In genomic region chr15:5446040-5446755, GRCm38 (mm10) we compare ENCODE assay signal across 10 mouse cellular contexts.
DNase-seq lines count a peak whose midpoint lies in the region; ATAC-seq and TF ChIP-seq lines count a peak whose summit lies in the region.
"Had no signal": no experiment of that assay in that cellular context is flagged by ENCODE, and none has a peak within 500 bp of the region (broad histone marks: within the 10 kb centered on the region; RNA-seq: fewer than 3 reads in every experiment).

No protein-coding gene starts in this region.

- no peak for ATAC-seq in heart, embryonic 11.5 days (replicated peaks; ENCODE audit: insufficient number of reproducible peaks, low FRiP score, low TSS enrichment)
- peak; percentile 99 for ATAC-seq in common myeloid progenitor, adult 5-6 weeks (replicated peaks; ENCODE audit: low read depth, poor library complexity, severe bottlenecking)
- no peak for ATAC-seq in hindbrain, embryonic 13.5 days (ENCODE audit: low FRiP score)

- peaks cover 3% of the 10 kb centered on the region; the same call in 1 of the 2 replicates for H3K4me1 ChIP-seq in heart, embryonic 11.5 days (ENCODE audit: control insufficient read depth, insufficient read depth, low read length)
- 0 out of 2 replicates have a peak, but pooled peaks cover 3% of the 10 kb centered on the region for H3K4me1 ChIP-seq in thymus, adult 2 months (replicated peaks; ENCODE audit: control insufficient read depth, insufficient read depth, low read length)
- H3K4me1 ChIP-seq in hindbrain, embryonic 13.5 days (replicated peaks): no peaks in the 10 kb centered on the region
- H3K4me1 ChIP-seq: embryonic facial prominence, embryonic 13.5 days had no signal

- peak; percentile 5 to 16 for DNase-seq in heart, adult 18-20 months
- DNase-seq in thymus, adult 2 months: no peak
- DNase-seq in thymus, postnatal 10 days (ENCODE audit: low spot score in 2 of 2): no peak
- DNase-seq in splenic B cell, adult 2 months (ENCODE audit: low read depth, low spot score): peak; percentile 80
- no peak for DNase-seq in adrenal gland, postnatal 14 days
- DNase-seq: kidney, adult 9 months had no signal

- H3K4me2 ChIP-seq in heart, embryonic 11.5 days: no peak overlapping the region
- no peak overlapping the region for H3K4me2 ChIP-seq in hindbrain, embryonic 13.5 days
- H3K4me2 ChIP-seq: embryonic facial prominence, embryonic 13.5 days had no signal

- TF ChIP-seq CTCF in thymus, adult 2 months (IDR thresholded peaks at IDR 0.05; ENCODE audit: borderline replicate concordance, control insufficient read depth, extremely low read depth, insufficient read depth, low read length, poor library complexity): no peak

- TF ChIP-seq POLR2A in thymus, adult 2 months (IDR thresholded peaks at IDR 0.05; ENCODE audit: control insufficient read depth, extremely low read depth, insufficient read depth, low read length, poor library complexity): no peak

- H3K4me3 ChIP-seq in heart, embryonic 11.5 days (ENCODE audit: low read depth, low read length): no peak overlapping the region
- H3K4me3 ChIP-seq in thymus, adult 2 months (ENCODE audit: control insufficient read depth, insufficient read depth, low read length): no peak overlapping the region
- no peak overlapping the region for H3K4me3 ChIP-seq in hindbrain, embryonic 13.5 days
- H3K4me3 ChIP-seq: embryonic facial prominence, embryonic 13.5 days had no signal

- 71% methylated on average over 9 of the region's 9 CpGs for WGBS in heart, embryonic 11.5 days (ENCODE audit: insufficient replicate concordance)
- 50% methylated on average over 9 of the region's 9 CpGs for WGBS in thymus, adult 2 months
- WGBS in hindbrain, embryonic 13.5 days: 88% methylated on average over 9 of the region's 9 CpGs

- no peak overlapping the region for H3K9ac ChIP-seq in heart, embryonic 11.5 days (ENCODE audit: low read depth, low read length)
- H3K9ac ChIP-seq in hindbrain, embryonic 13.5 days: no peak overlapping the region
- H3K9ac ChIP-seq: embryonic facial prominence, embryonic 13.5 days had no signal

- no peaks in the 10 kb centered on the region for H3K36me3 ChIP-seq in heart, embryonic 11.5 days (ENCODE audit: control insufficient read depth, insufficient read depth, low read length)
- no peaks in the 10 kb centered on the region for H3K36me3 ChIP-seq in thymus, adult 2 months (ENCODE audit: control insufficient read depth, insufficient read depth, low read length)
- no peaks in the 10 kb centered on the region for H3K36me3 ChIP-seq in splenic B cell, adult 2 months (ENCODE audit: control insufficient read depth, insufficient read depth, low read length, poor library complexity, severe bottlenecking)
- no peaks in the 10 kb centered on the region for H3K36me3 ChIP-seq in hindbrain, embryonic 13.5 days
- H3K36me3 ChIP-seq: embryonic facial prominence, embryonic 13.5 days had no signal

- no peaks in the 10 kb centered on the region for H3K9me3 ChIP-seq in heart, embryonic 11.5 days (replicated peaks; ENCODE audit: control insufficient read depth, low read length)
- no peaks in the 10 kb centered on the region for H3K9me3 ChIP-seq in hindbrain, embryonic 13.5 days
- H3K9me3 ChIP-seq: embryonic facial prominence, embryonic 13.5 days had no signal

- no peaks in the 10 kb centered on the region for H3K27me3 ChIP-seq in heart, embryonic 11.5 days (ENCODE audit: control insufficient read depth, insufficient read depth, low read length)
- H3K27me3 ChIP-seq in thymus, adult 2 months (ENCODE audit: control insufficient read depth, insufficient read depth, low read length): no peaks in the 10 kb centered on the region
- H3K27me3 ChIP-seq in splenic B cell, adult 2 months (ENCODE audit: control insufficient read depth, insufficient read depth, low read length, poor library complexity, severe bottlenecking): no peaks in the 10 kb centered on the region
- no peaks in the 10 kb centered on the region for H3K27me3 ChIP-seq in hindbrain, embryonic 13.5 days
- H3K27me3 ChIP-seq: embryonic facial prominence, embryonic 13.5 days had no signal

- no peak overlapping the region for H3K27ac ChIP-seq in heart, embryonic 11.5 days (ENCODE audit: low read depth, low read length)
- 0 out of 2 replicates have a peak overlapping the region, but pooled peaks have one; percentile 3 for H3K27ac ChIP-seq in thymus, adult 2 months (ENCODE audit: control insufficient read depth, insufficient read depth, low read length)
- H3K27ac ChIP-seq in hindbrain, embryonic 13.5 days: no peak overlapping the region
- H3K27ac ChIP-seq: embryonic facial prominence, embryonic 13.5 days had no signal

Comparison
In these comparisons a context has a peak if more than half of its experiments do, and no peak if none do; other contexts are left out.
1. DNase-seq: peak in heart, adult 18-20 months (2 of 2) and splenic B cell, adult 2 months (single experiment); none in thymus, adult 2 months (single experiment), thymus, postnatal 10 days (0 of 2) and adrenal gland, postnatal 14 days (single experiment).